Mouse (Mus musculus) liver, postnatal 0 days (tissue): ENCODE measurements around the gene Dock9. TPM values are rescaled to one million over a fixed set of nuclear protein-coding genes. Genes with fewer than 3 reads are reported as not detected.

Experiments used
- ATAC-seq: fragments of 200-750 bp; cut with Nextera tagmentation; 2 replicates; pipeline ENCODE4 v1.8.0; 2017; ENCODE audit warnings: mild to moderate bottlenecking, moderate library complexity
- DNase-seq: peaks from one replicate; pipeline ENCODE4 v3.0.0-alpha.2; 2016
- H3K27ac ChIP-seq: fragments of 300-500 bp; sonication (generic); 2 replicates; pipeline ENCODE4 v1.5.1; 2014; ENCODE audit warnings: antibody characterized with exemption, moderate library complexity, mild to moderate bottlenecking, low read depth
- H3K27me3 ChIP-seq: fragments of 300-500 bp; sonication (generic); 2 replicates; pipeline ENCODE4 v1.6.1; 2014; ENCODE audit warnings: low read length, control low read depth, mixed read lengths; ENCODE audit not compliant: insufficient read depth
- H3K36me3 ChIP-seq: fragments of 300-500 bp; sonication (generic); replicated peaks from 2 replicates; pipeline ENCODE4 v1.6.1; 2014; ENCODE audit warnings: mild to moderate bottlenecking, control low read depth, low read length, moderate library complexity, mixed read lengths; ENCODE audit not compliant: insufficient read depth
- H3K4me1 ChIP-seq: fragments of 300-500 bp; sonication (generic); 2 replicates; pipeline ENCODE4 v1.6.1; 2014; ENCODE audit warnings: antibody characterized with exemption, mild to moderate bottlenecking, control low read depth; ENCODE audit not compliant: insufficient read depth
- H3K4me2 ChIP-seq: fragments of 300-500 bp; sonication (generic); 2 replicates; pipeline ENCODE4 v1.6.1; 2014; ENCODE audit warnings: low read depth, mild to moderate bottlenecking, low read length, moderate library complexity, mixed read lengths
- H3K4me3 ChIP-seq: fragments of 300-500 bp; sonication (generic); 2 replicates; pipeline ENCODE4 v1.5.1; 2014; ENCODE audit warnings: low read depth, low read length
- H3K9ac ChIP-seq: fragments of 300-500 bp; sonication (generic); replicated peaks from 2 replicates; pipeline ENCODE4 v1.6.1; 2014; ENCODE audit warnings: mild to moderate bottlenecking, moderate library complexity
- H3K9me3 ChIP-seq: fragments of 300-500 bp; sonication (generic); 2 replicates; pipeline ENCODE4 v1.6.1; 2016; ENCODE audit warnings: mild to moderate bottlenecking, control low read depth, low read length, mixed read lengths
- CTCF ChIP-seq: sonication (generic); IDR thresholded peaks from 2 replicates; pipeline ENCODE4 v1.5.1; 2016; ENCODE audit warnings: antibody characterized with exemption, low read depth
- EP300 ChIP-seq: IDR thresholded peaks from 2 replicates; pipeline ENCODE4 v1.6.1; 2016; ENCODE audit warnings: antibody characterized with exemption, low read depth, mild to moderate bottlenecking
- WGBS: fragments of 180-500 bp; shearing (Covaris S2); extraction: QIAGEN DNeasy Blood & Tissue Kit; methylation state at CpG from one replicate; pipeline ENCODE4 v1.1.7; 2014; ENCODE audit not compliant: insufficient replicate concordance; 5-methylcytosine and 5-hydroxymethylcytosine counted together
- polyA plus RNA-seq: library from polyadenylated mRNA; unstranded; fragments of >200 nt; fragmentation: Nextera tagmentation; extraction: Ambion mirVana; gene quantifications from 2 replicates; pipeline ENCODE4 v1.2.1, GENCODE M21; 2015

The Dock9 gene
- polyA plus RNA-seq, 1 experiment from 2014 or later: 1.4 TPM

DNA sequence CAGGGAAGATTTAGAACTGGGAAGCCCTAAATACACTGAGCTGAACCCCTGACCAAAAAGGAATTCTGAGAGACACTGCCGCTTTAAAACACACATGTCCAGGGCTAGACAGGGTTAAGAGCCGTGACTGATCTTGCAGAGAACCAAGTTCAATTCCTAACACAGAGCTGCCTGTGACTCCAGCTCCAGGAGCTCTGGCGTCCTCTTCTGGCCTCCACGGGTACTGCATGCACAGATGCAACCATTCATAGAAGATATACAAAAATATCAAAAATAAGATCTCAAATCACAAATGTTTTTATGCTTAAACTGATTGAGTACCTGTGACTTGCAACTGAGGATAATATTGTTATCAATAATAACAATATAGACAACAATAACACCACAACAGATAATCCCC is 20.9 kb downstream of the Dock9 start:
- 81% methylated on average over 4 of the region's 4 CpGs for WGBS
- ATAC-seq: no peak
- TF ChIP-seq EP300 (no peak), CTCF (peak; percentile 56)
- Histone ChIP-seq H3K4me2 (no peak overlapping the region), H3K9me3 (no peaks in the 10 kb centered on the region), H3K36me3 (no peaks in the 10 kb centered on the region), H3K9ac (no peak overlapping the region), H3K4me1 (peaks cover 5% of the 10 kb centered on the region; the same call in 1 of the 2 replicates), H3K27ac (no peak overlapping the region), H3K4me3 (no peak overlapping the region), H3K27me3 (no peaks in the 10 kb centered on the region)
- peak; percentile 31 for DNase-seq

DNA sequence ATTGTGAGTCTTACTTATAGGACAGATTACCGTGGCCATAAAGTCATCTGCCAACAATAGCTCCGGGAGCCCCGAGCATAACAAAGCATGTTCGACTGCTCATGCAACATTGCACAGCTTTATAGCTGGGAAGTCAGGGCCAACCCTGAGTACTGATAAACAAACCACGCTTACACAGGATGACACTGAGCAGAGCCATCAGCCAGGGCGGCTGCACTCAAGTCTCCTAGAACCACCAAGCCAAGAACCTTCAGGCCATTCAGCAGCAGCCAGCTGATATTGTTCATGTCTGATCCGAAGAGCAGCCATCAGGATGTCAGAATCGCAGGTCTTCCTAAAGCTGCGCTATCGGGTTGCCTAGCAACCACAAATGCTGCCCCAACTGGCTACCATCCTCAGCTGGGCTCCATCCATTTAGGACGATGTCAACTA is 35.6 kb downstream of the Dock9 start:
- H3K36me3 ChIP-seq: no peaks in the 10 kb centered on the region
- no peak overlapping the region for H3K4me2 ChIP-seq
- TF ChIP-seq EP300 (no peak), CTCF (no peak)
- no peak overlapping the region for H3K9ac ChIP-seq
- no peak overlapping the region for H3K27ac ChIP-seq
- H3K4me1 ChIP-seq: no peaks in the 10 kb centered on the region
- H3K9me3 ChIP-seq: no peaks in the 10 kb centered on the region
- ATAC-seq (no peak), DNase-seq (no peak)
- 68% methylated on average over 11 of the region's 11 CpGs for WGBS
- no peaks in the 10 kb centered on the region for H3K27me3 ChIP-seq
- H3K4me3 ChIP-seq: no peak overlapping the region

DNA sequence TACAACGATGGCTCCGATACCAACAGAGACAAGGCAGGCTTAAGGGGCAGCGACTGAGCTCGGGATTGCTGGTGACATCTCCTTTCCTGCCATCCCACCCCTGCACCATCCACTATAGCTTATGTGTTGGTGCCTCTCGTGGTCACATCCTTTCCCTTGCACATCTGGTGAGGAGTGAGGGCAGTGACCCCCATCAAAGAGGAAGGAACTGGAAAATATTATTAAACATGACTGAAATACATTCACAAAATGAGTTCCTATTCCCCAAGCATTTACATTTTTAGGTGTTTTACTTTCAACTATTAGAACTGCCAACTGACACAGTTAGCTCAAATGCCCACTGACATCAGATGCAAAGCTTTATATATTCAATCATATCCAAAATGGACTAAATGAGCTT is 37.2 kb downstream of the Dock9 start:
- WGBS: 67% methylated on average over 5 of the region's 5 CpGs
- Histone ChIP-seq H3K27ac (no peak overlapping the region), H3K4me3 (no peak overlapping the region), H3K9ac (no peak overlapping the region), H3K4me1 (no peaks in the 10 kb centered on the region), H3K9me3 (no peaks in the 10 kb centered on the region), H3K27me3 (no peaks in the 10 kb centered on the region), H3K4me2 (no peak overlapping the region), H3K36me3 (no peaks in the 10 kb centered on the region)
- DNase-seq: no peak
- no peak for ATAC-seq
- TF ChIP-seq CTCF (no peak), EP300 (no peak)

DNA sequence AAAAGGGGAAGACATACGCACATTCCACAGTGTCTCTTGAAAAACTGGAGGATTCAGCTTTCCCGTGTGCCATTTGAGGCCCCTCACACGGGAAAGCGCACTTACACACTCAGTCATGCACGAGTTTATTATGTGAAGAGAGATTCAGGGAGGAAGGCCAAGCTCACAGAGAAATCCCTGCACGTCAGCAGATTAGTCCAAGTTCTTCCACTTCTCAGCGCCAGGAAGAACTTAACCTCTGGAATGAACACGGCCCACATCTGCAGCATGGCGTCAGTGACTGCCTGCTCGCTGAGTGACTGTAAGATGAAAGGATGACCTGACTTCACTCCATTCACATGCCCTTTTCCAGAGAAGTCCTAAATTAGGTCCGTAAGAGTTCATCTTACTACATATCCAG is 43.5 kb downstream of the Dock9 start:
- no peak overlapping the region for H3K9ac ChIP-seq
- H3K9me3 ChIP-seq: no peaks in the 10 kb centered on the region
- TF ChIP-seq CTCF: no peak
- no peak for TF ChIP-seq EP300
- no peak overlapping the region for H3K4me3 ChIP-seq
- H3K4me2 ChIP-seq: no peak overlapping the region
- 74% methylated on average over 11 of the region's 11 CpGs for WGBS
- no peaks in the 10 kb centered on the region for H3K36me3 ChIP-seq
- no peak overlapping the region for H3K27ac ChIP-seq
- DNase-seq (no peak), ATAC-seq (no peak)
- H3K4me1 ChIP-seq: no peaks in the 10 kb centered on the region
- no peaks in the 10 kb centered on the region for H3K27me3 ChIP-seq

DNA sequence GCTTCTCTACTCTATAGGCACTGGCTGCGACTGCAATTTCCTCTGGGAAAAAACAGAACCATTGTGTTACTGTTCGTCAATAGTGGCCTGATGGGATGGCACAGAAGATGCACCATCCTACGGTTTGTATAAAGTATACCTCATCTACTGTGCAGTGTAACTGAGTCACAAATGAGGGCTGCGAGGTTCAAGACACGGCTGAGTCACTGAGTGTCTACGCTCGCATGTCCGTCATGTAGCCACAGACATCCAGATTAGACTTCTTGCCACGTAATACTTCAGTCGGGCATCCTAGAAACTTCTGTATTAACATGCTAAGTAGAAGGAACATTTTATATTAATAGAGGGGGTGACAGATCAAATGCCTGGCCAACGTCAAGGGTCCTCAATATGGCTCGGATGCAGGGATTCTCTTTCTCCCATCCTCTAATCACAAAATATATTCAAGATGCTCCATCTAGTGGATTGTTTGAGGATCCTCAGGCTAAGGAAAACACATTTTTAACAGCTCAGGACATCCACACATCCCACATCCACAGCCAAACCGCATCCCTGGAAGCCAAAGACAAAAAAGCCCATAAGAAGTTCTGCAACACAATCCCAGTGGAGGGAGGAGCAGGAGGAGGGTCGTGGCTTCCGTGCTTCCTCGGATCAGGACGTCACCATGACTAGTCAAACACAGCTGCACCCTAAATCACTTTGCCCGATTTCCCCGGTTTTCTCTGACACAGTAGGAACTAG is 44.8 kb downstream of the Dock9 start:
- H3K27ac ChIP-seq: no peak overlapping the region

DNA sequence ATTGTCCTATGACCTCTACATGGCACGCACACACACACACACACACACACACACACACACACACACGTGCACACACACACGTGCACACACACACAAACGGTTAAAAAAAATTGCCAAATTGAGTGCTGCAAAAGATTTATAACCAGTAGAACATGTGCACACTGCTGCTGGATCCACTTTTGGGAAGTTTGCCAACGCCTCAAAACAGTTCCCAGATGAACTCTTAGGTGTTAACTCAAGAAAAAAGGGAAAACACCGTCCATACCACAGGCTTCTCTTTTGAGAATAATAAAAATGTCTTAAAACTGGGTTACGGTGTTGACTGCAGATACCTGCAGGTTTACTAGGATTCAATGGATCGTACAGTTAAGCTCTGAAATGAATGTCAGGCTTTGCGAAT is 48.0 kb downstream of the Dock9 start:
- no peaks in the 10 kb centered on the region for H3K36me3 ChIP-seq
- DNase-seq: no peak
- H3K4me1 ChIP-seq: no peaks in the 10 kb centered on the region
- no peak overlapping the region for H3K4me2 ChIP-seq
- ATAC-seq: no peak
- TF ChIP-seq CTCF (no peak), EP300 (no peak)
- no peak overlapping the region for H3K4me3 ChIP-seq
- H3K9ac ChIP-seq: no peak overlapping the region
- 83% methylated on average over 9 of the region's 9 CpGs for WGBS
- no peaks in the 10 kb centered on the region for H3K27me3 ChIP-seq
- H3K27ac ChIP-seq: no peak overlapping the region
- H3K9me3 ChIP-seq: no peaks in the 10 kb centered on the region

More for the DNA sequence above, 44.8 kb downstream of the Dock9 start:
- H3K4me1 ChIP-seq: no peaks in the 10 kb centered on the region
- no peak overlapping the region for H3K4me3 ChIP-seq
- H3K9me3 ChIP-seq: no peaks in the 10 kb centered on the region
- H3K4me2 ChIP-seq: no peak overlapping the region
- WGBS: 64% methylated on average over 19 of the region's 19 CpGs
- DNase-seq (no peak), ATAC-seq (no peak)
- H3K27me3 ChIP-seq: no peaks in the 10 kb centered on the region
- no peak overlapping the region for H3K9ac ChIP-seq
- H3K36me3 ChIP-seq: no peaks in the 10 kb centered on the region
- TF ChIP-seq CTCF (peak; percentile 51), EP300 (no peak)

DNA sequence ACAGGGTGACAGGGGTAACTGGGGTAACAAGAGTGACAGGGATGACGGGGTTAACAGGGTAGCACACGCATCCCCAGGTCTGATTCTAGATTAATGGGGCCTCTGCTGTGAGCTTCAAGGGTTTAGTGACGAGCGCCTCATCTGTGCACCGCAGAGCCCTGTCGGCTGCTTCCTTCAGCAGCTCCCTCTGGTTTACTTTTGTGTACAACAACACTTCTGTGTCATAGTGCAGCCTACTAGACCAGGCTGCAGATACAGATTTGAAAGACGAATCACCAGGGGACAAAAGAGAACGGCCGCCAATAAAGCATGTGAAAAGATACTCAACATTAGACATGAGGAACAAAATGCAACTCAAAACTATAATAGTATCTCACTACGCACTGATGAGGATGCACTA is 48.6 kb downstream of the Dock9 start:
- TF ChIP-seq EP300: no peak
- no peak for TF ChIP-seq CTCF
- H3K4me1 ChIP-seq: no peaks in the 10 kb centered on the region
- no peak for ATAC-seq
- no peak overlapping the region for H3K9ac ChIP-seq
- no peak overlapping the region for H3K4me3 ChIP-seq
- H3K36me3 ChIP-seq: no peaks in the 10 kb centered on the region
- no peaks in the 10 kb centered on the region for H3K27me3 ChIP-seq
- WGBS: 82% methylated on average over 10 of the region's 10 CpGs
- no peaks in the 10 kb centered on the region for H3K9me3 ChIP-seq
- no peak overlapping the region for H3K27ac ChIP-seq
- no peak overlapping the region for H3K4me2 ChIP-seq
- no peak for DNase-seq
